Mouse (Mus musculus): ENCODE measurements at regions not wholly inside any gene's neighbourhood (a gene's known extent, or its start where the extent isn't known, plus 50 kb on each side); places are given as distances from the start of the nearest gene placed in this dataset.

DNA sequence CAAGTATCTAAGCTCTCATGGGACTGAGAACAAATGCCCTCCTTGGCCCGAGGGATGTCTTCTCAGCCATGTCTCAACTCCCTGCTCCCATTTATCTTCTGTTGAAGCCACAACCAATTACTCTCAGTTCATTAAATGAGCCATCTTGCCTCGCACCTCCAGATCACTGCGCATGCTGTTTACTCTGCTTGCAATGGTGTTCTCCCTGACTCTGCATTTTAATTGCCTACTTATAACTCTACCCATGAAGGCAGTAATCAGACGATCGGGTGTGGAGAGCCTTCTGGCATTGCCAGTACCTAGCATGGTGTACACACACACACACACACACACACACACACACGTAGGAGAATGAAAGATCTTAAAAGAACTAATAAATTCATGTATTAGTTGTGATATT is 306.1 kb upstream of the Myt1l start:
- 93% methylated on average over 6 of the region's 6 CpGs for WGBS
- no peak for TF ChIP-seq POLR2A (IDR thresholded peaks at IDR 0.05; ENCODE audit: control insufficient read depth, extremely low read depth, insufficient read depth, low read length, poor library complexity)
- TF ChIP-seq CTCF (IDR thresholded peaks at IDR 0.05; ENCODE audit: borderline replicate concordance, control insufficient read depth, extremely low read depth, insufficient read depth, low read length, poor library complexity), result no peak
- DNase-seq, result no peak
- H3K27ac ChIP-seq (ENCODE audit: control insufficient read depth, insufficient read depth, low read length), result no peak overlapping the region
- no peak overlapping the region for H3K4me3 ChIP-seq (ENCODE audit: control insufficient read depth, insufficient read depth, low read length)
- H3K4me1 ChIP-seq (replicated peaks; ENCODE audit: control insufficient read depth, insufficient read depth, low read length), result no peaks in the 10 kb centered on the region
- H3K36me3 ChIP-seq (ENCODE audit: control insufficient read depth, insufficient read depth, low read length), result no peaks in the 10 kb centered on the region
- no peaks in the 10 kb centered on the region for H3K27me3 ChIP-seq (ENCODE audit: control insufficient read depth, insufficient read depth, low read length)

DNA sequence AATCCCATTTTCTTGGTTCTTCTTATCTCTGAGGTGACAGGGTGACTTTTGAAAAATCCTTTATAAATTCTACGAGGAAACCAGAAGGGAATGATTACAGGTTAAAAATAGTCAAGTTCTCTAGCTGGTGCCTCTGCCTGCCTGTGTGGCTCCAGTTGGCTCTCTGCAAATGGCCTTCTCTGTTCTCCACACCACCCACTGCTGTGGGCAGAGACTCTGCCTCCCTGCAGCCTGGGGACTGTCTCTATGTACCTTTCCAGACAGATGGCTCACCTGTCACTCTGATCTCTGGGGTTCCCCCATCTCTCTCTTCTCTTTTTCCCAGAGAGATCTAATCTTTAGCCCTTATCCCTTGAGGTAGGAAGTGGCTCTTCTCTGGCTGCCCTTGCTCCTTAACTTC is 302.2 kb upstream of the Myt1l start:
- no peak for DNase-seq
- H3K36me3 ChIP-seq (ENCODE audit: control insufficient read depth, insufficient read depth, low read length), result no peaks in the 10 kb centered on the region
- H3K27ac ChIP-seq (ENCODE audit: control insufficient read depth, insufficient read depth, low read length), result no peak overlapping the region
- WGBS, result 76% methylated on average over 1 of the region's 1 CpGs
- no peaks in the 10 kb centered on the region for H3K27me3 ChIP-seq (ENCODE audit: control insufficient read depth, insufficient read depth, low read length)
- H3K4me1 ChIP-seq (replicated peaks; ENCODE audit: control insufficient read depth, insufficient read depth, low read length), result no peaks in the 10 kb centered on the region
- H3K4me3 ChIP-seq (ENCODE audit: control insufficient read depth, insufficient read depth, low read length), result no peak overlapping the region
- TF ChIP-seq CTCF (IDR thresholded peaks at IDR 0.05; ENCODE audit: borderline replicate concordance, control insufficient read depth, extremely low read depth, insufficient read depth, low read length, poor library complexity) (no peak), POLR2A (IDR thresholded peaks at IDR 0.05; ENCODE audit: control insufficient read depth, extremely low read depth, insufficient read depth, low read length, poor library complexity) (no peak)

DNA sequence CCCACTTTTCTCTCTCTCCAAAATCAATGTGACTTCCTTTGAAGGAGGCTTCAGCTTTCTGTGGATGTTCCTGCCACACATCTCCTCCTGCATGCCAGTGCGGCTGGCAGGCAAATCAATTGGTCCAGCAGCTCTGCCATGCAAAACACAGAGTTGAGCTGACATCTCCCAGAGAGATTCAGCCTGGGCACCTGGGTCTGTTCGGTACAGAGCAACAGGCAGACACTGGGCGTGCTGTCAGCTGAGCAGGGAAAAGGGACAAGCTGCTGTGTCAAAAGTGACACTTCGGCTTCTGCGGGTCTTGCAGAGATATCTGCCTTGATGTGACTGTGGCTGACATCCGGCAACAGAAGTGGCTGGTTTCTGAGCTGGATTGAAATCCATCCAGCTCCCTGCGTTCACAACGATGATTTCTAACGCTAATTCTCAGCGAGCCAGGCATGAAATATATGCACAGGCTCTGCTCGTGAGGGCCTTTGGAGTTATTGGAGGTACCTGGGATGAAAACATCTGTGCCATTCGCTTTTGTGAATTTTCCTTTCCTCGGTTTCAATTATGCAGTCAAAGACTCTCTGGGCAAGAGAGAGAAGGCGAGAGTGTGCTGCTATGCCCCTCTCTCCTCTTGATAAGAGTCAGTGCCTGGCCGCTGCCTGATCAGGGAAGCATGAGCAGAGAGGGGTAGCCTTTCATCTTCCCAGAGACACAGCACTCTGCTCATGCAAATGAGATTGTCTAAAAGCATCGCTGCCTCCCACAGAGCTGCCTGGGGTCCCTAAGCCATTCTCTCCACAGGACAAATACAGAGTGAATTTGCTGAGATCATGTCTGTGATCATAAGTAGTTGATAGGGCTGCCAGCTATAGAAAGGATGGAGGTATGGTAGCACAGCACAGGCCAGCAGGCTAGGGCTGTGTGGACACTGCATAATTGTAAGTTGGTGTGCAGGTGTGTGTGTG is 295.4 kb upstream of the Myt1l start:
- TF ChIP-seq CTCF (IDR thresholded peaks at IDR 0.05; ENCODE audit: borderline replicate concordance, control insufficient read depth, extremely low read depth, insufficient read depth, low read length, poor library complexity) (no peak), POLR2A (IDR thresholded peaks at IDR 0.05; ENCODE audit: control insufficient read depth, extremely low read depth, insufficient read depth, low read length, poor library complexity) (no peak)
- no peak overlapping the region for H3K4me3 ChIP-seq (ENCODE audit: control insufficient read depth, insufficient read depth, low read length)
- no peaks in the 10 kb centered on the region for H3K36me3 ChIP-seq (ENCODE audit: control insufficient read depth, insufficient read depth, low read length)
- no peak overlapping the region for H3K27ac ChIP-seq (ENCODE audit: control insufficient read depth, insufficient read depth, low read length)
- DNase-seq, result no peak
- 48% methylated on average over 16 of the region's 16 CpGs for WGBS
- H3K4me1 ChIP-seq (replicated peaks; ENCODE audit: control insufficient read depth, insufficient read depth, low read length), result no peaks in the 10 kb centered on the region
- H3K27me3 ChIP-seq (ENCODE audit: control insufficient read depth, insufficient read depth, low read length), result no peaks in the 10 kb centered on the region

DNA sequence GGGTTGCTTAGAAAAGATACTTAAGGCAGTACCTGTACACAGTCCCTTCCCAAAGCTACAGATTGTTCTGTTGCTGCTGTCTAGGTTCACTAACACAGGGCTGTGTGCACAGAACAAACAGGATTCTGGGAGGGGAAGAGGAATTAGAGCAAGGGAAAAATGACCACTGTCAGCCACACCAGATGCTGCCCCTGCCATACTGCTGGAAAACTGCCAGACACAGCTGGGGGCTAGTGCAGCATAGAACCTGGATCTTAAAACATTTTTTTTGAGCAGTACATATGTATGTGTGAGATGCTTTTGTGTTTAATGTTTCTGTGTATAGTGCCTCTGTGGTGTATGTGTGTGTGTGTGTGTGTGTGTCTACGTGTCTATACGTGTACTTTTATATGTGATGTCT is 291.7 kb upstream of the Myt1l start:
- TF ChIP-seq CTCF (IDR thresholded peaks at IDR 0.05; ENCODE audit: borderline replicate concordance, control insufficient read depth, extremely low read depth, insufficient read depth, low read length, poor library complexity) (no peak), POLR2A (IDR thresholded peaks at IDR 0.05; ENCODE audit: control insufficient read depth, extremely low read depth, insufficient read depth, low read length, poor library complexity) (no peak)
- no peaks in the 10 kb centered on the region for H3K4me1 ChIP-seq (replicated peaks; ENCODE audit: control insufficient read depth, insufficient read depth, low read length)
- no peak overlapping the region for H3K27ac ChIP-seq (ENCODE audit: control insufficient read depth, insufficient read depth, low read length)
- no peaks in the 10 kb centered on the region for H3K36me3 ChIP-seq (ENCODE audit: control insufficient read depth, insufficient read depth, low read length)
- H3K4me3 ChIP-seq (ENCODE audit: control insufficient read depth, insufficient read depth, low read length), result no peak overlapping the region
- no peaks in the 10 kb centered on the region for H3K27me3 ChIP-seq (ENCODE audit: control insufficient read depth, insufficient read depth, low read length)
- no peak for DNase-seq
- 90% methylated on average over 2 of the region's 2 CpGs for WGBS

DNA sequence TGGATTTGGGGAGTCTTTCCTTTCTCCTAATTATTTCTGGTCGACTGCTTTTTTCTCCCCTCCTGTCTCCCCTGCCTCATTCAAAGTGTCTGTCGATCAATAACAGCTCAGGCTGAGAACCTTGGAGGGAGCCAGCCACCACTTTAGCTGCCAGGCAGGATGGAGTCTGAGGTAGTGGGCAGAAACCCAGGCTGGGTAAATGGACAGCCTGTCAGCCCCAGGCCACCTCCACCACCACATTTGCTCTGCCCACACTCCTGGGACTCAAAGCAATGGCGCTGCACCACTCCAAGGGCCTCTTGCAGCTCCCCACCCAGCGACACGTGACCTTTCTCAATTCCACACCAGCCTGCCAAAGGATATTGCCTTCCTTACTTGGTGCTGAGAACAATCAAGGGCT is 290.7 kb upstream of the Myt1l start:
- Histone ChIP-seq H3K27me3 (ENCODE audit: control insufficient read depth, insufficient read depth, low read length) (no peaks in the 10 kb centered on the region), H3K36me3 (ENCODE audit: control insufficient read depth, insufficient read depth, low read length) (no peaks in the 10 kb centered on the region), H3K4me3 (ENCODE audit: control insufficient read depth, insufficient read depth, low read length) (no peak overlapping the region), H3K27ac (ENCODE audit: control insufficient read depth, insufficient read depth, low read length) (no peak overlapping the region), H3K4me1 (replicated peaks; ENCODE audit: control insufficient read depth, insufficient read depth, low read length) (no peaks in the 10 kb centered on the region)
- whole genome bisulfite sequencing, result 56% methylated on average over 5 of the region's 5 CpGs
- TF ChIP-seq CTCF (IDR thresholded peaks at IDR 0.05; ENCODE audit: borderline replicate concordance, control insufficient read depth, extremely low read depth, insufficient read depth, low read length, poor library complexity), result no peak
- no peak for TF ChIP-seq POLR2A (IDR thresholded peaks at IDR 0.05; ENCODE audit: control insufficient read depth, extremely low read depth, insufficient read depth, low read length, poor library complexity)
- no peak for DNase-seq

DNA sequence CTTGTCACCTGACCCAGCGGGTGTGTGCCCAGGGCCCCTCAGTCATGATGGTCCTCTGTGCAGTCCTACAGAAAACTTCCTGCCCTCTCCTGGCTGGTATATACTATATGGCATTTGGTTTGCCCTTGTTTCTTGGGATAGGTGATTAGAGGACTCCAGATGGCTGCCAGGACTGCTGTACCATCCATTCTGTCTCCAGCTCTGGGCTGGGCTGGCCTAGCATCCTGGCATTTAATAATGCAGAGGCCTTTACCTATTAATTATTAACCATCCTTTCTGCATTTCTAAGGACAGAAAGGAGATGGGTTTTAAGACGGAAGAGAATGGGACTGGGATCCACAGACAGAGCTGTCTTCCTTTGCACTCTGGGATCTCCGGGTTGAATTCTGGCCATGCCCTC is 288.7 kb upstream of the Myt1l start:
- no peak for DNase-seq
- WGBS, result 95% methylated on average over 3 of the region's 3 CpGs
- Histone ChIP-seq H3K4me1 (replicated peaks; ENCODE audit: control insufficient read depth, insufficient read depth, low read length) (no peaks in the 10 kb centered on the region), H3K27me3 (ENCODE audit: control insufficient read depth, insufficient read depth, low read length) (no peaks in the 10 kb centered on the region), H3K36me3 (ENCODE audit: control insufficient read depth, insufficient read depth, low read length) (no peaks in the 10 kb centered on the region), H3K4me3 (ENCODE audit: control insufficient read depth, insufficient read depth, low read length) (no peak overlapping the region), H3K27ac (ENCODE audit: control insufficient read depth, insufficient read depth, low read length) (no peak overlapping the region)
- TF ChIP-seq CTCF (IDR thresholded peaks at IDR 0.05; ENCODE audit: borderline replicate concordance, control insufficient read depth, extremely low read depth, insufficient read depth, low read length, poor library complexity) (no peak), POLR2A (IDR thresholded peaks at IDR 0.05; ENCODE audit: control insufficient read depth, extremely low read depth, insufficient read depth, low read length, poor library complexity) (no peak)

All from thymus, adult 2 months (tissue).